Mouse (Mus musculus) cerebellum, adult 2 months (tissue): ENCODE data around the gene Gabrr3.

ENCODE experiments used
- CTCF ChIP-seq: fragments of 200-500 bp; IDR thresholded peaks from 2 replicates; pipeline ENCODE4 v1.5.1; 2011; ENCODE audit warnings: low read depth, mild to moderate bottlenecking, control low read depth, low read length, moderate library complexity, borderline replicate concordance; ENCODE audit not compliant: insufficient read depth
- POLR2A ChIP-seq: fragments of 200-500 bp; IDR thresholded peaks from 2 replicates; pipeline ENCODE4 v1.6.1; 2011; ENCODE audit warnings: low read length, control low read depth, borderline replicate concordance; ENCODE audit not compliant: insufficient read depth

DNA sequence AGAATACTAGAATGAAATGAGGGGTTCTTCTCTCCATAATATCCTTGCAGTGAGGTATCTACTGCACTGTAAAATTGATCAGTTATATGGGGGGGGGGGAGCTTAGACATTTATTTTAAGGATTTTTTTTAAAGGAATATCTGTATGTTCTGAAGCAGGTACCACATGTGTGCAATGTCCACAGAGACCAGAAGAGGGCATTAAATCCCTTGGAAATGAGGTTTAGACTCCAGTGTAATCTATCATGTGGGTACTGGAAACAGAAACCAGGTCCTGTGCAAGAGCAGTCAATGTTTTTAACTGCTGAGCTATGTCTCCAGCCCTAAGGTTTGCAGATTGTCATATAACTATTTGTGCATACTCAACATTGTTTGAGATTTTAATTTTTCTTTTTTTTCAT, 42.0 kb downstream of the Gabrr3 start:
- no peak for TF ChIP-seq POLR2A
- no peak for TF ChIP-seq CTCF
